Mouse (Mus musculus) intestine, embryonic 14.5 days (tissue): Measurements from ENCODE around the gene Tuba1c. TPM values are rescaled to one million over a fixed set of nuclear protein-coding genes. Genes with fewer than 3 reads are reported as not detected.
"Not testable (repeated sequence)": the region's sequence is repeated elsewhere in the genome, so short reads cannot be mapped to it uniquely, and the experiment has no call there.

Experiments
- ATAC-seq: fragments of 200-750 bp; cut with Nextera tagmentation; replicated peaks from 2 replicates; pipeline ENCODE4 v1.8.0; 2017; ENCODE audit warnings: low read depth, moderate number of reproducible peaks, moderate TSS enrichment, moderate library complexity; ENCODE audit not compliant: low FRiP score, low TSS enrichment
- DNase-seq: peaks from one replicate; pipeline ENCODE4 v3.0.0-alpha.2; 2018; ENCODE audit warnings: low spot score
- H3K27ac ChIP-seq: fragments of 300-500 bp; sonication (generic); 2 replicates; pipeline ENCODE4 v1.5.1; 2014; ENCODE audit warnings: low read depth, mild to moderate bottlenecking, control low read depth
- H3K27me3 ChIP-seq: fragments of 300-500 bp; sonication (generic); replicated peaks from 2 replicates; pipeline ENCODE4 v1.6.1; 2014; ENCODE audit warnings: low read length, control low read depth; ENCODE audit not compliant: control insufficient read depth, insufficient read depth
- H3K36me3 ChIP-seq: fragments of 300-500 bp; sonication (generic); 2 replicates; pipeline ENCODE4 v1.6.1; 2014; ENCODE audit warnings: low read length, control low read depth; ENCODE audit not compliant: control insufficient read depth, insufficient read depth
- H3K4me1 ChIP-seq: fragments of 300-500 bp; sonication (generic); replicated peaks from 2 replicates; pipeline ENCODE4 v1.6.1; 2014; ENCODE audit warnings: low read length, control low read depth, mixed read lengths; ENCODE audit not compliant: control insufficient read depth, insufficient read depth
- H3K4me2 ChIP-seq: fragments of 300-500 bp; sonication (generic); 2 replicates; pipeline ENCODE4 v1.6.1; 2014; ENCODE audit warnings: low read length
- H3K4me3 ChIP-seq: fragments of 300-500 bp; sonication (generic); 2 replicates; pipeline ENCODE4 v1.5.1; 2014; ENCODE audit warnings: low read depth, low read length, control low read depth, mixed read lengths
- H3K9ac ChIP-seq: fragments of 300-500 bp; sonication (generic); 2 replicates; pipeline ENCODE4 v1.6.1; 2014; ENCODE audit warnings: mild to moderate bottlenecking, low read length
- H3K9me3 ChIP-seq: fragments of 300-500 bp; sonication (generic); 2 replicates; pipeline ENCODE4 v1.6.1; 2016; ENCODE audit warnings: low read length, control low read depth; ENCODE audit not compliant: control insufficient read depth
- WGBS: fragments of 180-500 bp; shearing (Covaris S2); extraction: QIAGEN DNeasy Blood & Tissue Kit; methylation state at CpG from one replicate; pipeline ENCODE4 v1.1.7; 2014; 5-methylcytosine and 5-hydroxymethylcytosine counted together
- polyA plus RNA-seq: library from polyadenylated mRNA; unstranded; fragments of >200 nt; fragmentation: Nextera tagmentation; extraction: Ambion mirVana; gene quantifications from 2 replicates; pipeline ENCODE4 v1.2.1, GENCODE M21; 2014

Gene Tuba1c
- polyA plus RNA-seq, 1 experiment from 2014 or later, result 276 TPM

- Histone ChIP-seq H3K4me2 (peak within 1 kb of the TSS; percentile 58), H3K9ac (peak within 1 kb of the TSS; percentile 25; the same call in 1 of the 2 replicates), H3K27ac (no peak within 1 kb of the TSS), H3K4me1 (peaks cover 12% of the 10 kb centered on the region), H3K9me3 (no peaks in the 10 kb centered on the region), H3K27me3 (peaks cover 70% of the 10 kb centered on the region), H3K36me3 (no peaks in the 10 kb centered on the region), H3K4me3 (peak within 1 kb of the TSS; percentile 28)
- no peak for DNase-seq
- 2% methylated on average over 25 of the region's 30 CpGs for WGBS
- ATAC-seq, result no peak
Observed at GRCm38 (mm10) chr15:99055040-99055439, 25.3 kb downstream of the Tuba1c start, which contains the start of gene Prph. Gene Prph, plus strand, starts transcription at chr15:99055174.

GRCm38 (mm10) chr15:99055511-99055961 lies 25.8 kb downstream of the Tuba1c start:
- ATAC-seq (peak; percentile 36; the same call in 1 of the 2 replicates), DNase-seq (peak; percentile 74)
- under 1% methylated on average over 35 of the region's 37 CpGs for WGBS
- Histone ChIP-seq H3K4me2 (peak overlapping the region; percentile 58), H3K9ac (peak overlapping the region; percentile 25; the same call in 1 of the 2 replicates), H3K4me1 (peaks cover 12% of the 10 kb centered on the region), H3K4me3 (peak overlapping the region; percentile 28), H3K27ac (no peak overlapping the region), H3K36me3 (no peaks in the 10 kb centered on the region), H3K9me3 (no peaks in the 10 kb centered on the region), H3K27me3 (peaks cover 70% of the 10 kb centered on the region)

GRCm38 (mm10) chr15:99056332-99056731 lies 26.6 kb downstream of the Tuba1c start:
- Histone ChIP-seq H3K27me3 (peaks cover 70% of the 10 kb centered on the region), H3K9me3 (no peaks in the 10 kb centered on the region), H3K4me3 (0 out of 2 replicates have a peak overlapping the region, but pooled peaks have one; percentile 28), H3K9ac (no peak overlapping the region), H3K4me2 (peak overlapping the region; percentile 58), H3K27ac (no peak overlapping the region), H3K4me1 (peaks cover 12% of the 10 kb centered on the region), H3K36me3 (no peaks in the 10 kb centered on the region)
- 8% methylated on average over 14 of the region's 14 CpGs for WGBS
- DNase-seq (no peak), ATAC-seq (0 out of 2 replicates have a peak, but pooled peaks have one; percentile 18)

GRCm38 (mm10) chr15:99065557-99066165 lies 36.0 kb downstream of the Tuba1c start:
- no peak overlapping the region for H3K9ac ChIP-seq
- 73% methylated on average over 12 of the region's 12 CpGs for WGBS
- DNase-seq, result no peak
- no peak for ATAC-seq
- H3K27ac ChIP-seq, result no peak overlapping the region
- H3K9me3 ChIP-seq, result no peaks in the 10 kb centered on the region
- H3K36me3 ChIP-seq, result no peaks in the 10 kb centered on the region
- no peaks in the 10 kb centered on the region for H3K4me1 ChIP-seq
- no peak overlapping the region for H3K4me3 ChIP-seq
- peaks cover 5% of the 10 kb centered on the region; the same call in 1 of the 2 replicates for H3K27me3 ChIP-seq
- H3K4me2 ChIP-seq, result no peak overlapping the region

- H3K36me3 ChIP-seq, result no peaks in the 10 kb centered on the region; the same call in 1 of the 2 replicates
- peaks cover 12% of the 10 kb centered on the region for H3K4me1 ChIP-seq
- H3K27me3 ChIP-seq, result no peaks in the 10 kb centered on the region
- H3K9me3 ChIP-seq, result no peaks in the 10 kb centered on the region
- no peak overlapping the region for H3K4me3 ChIP-seq
- H3K27ac ChIP-seq, result no peak overlapping the region
- ATAC-seq (no peak), DNase-seq (no peak)
- no peak overlapping the region for H3K4me2 ChIP-seq
- no peak overlapping the region for H3K9ac ChIP-seq
- 97% methylated on average over 1 of the region's 1 CpGs for WGBS
Observed at GRCm38 (mm10) chr15:99071988-99072387, 42.3 kb downstream of the Tuba1c start.

GRCm38 (mm10) chr15:99074019-99074599 lies 44.4 kb downstream of the Tuba1c start, which contains the start of gene Troap:
Gene Troap, plus strand, starts transcription at chr15:99074575.
- Histone ChIP-seq H3K36me3 (peaks cover 10% of the 10 kb centered on the region), H3K4me1 (peaks cover 12% of the 10 kb centered on the region), H3K4me2 (peak within 1 kb of the TSS; percentile 54), H3K27me3 (no peaks in the 10 kb centered on the region), H3K9ac (peak within 1 kb of the TSS; percentile 70), H3K4me3 (peak within 1 kb of the TSS; percentile 68), H3K27ac (peak within 1 kb of the TSS; percentile 94), H3K9me3 (no peaks in the 10 kb centered on the region)
- DNase-seq (no peak), ATAC-seq (peak; percentile 38; the same call in 1 of the 2 replicates)
- WGBS, result 24% methylated on average over 9 of the region's 9 CpGs

- H3K4me1 ChIP-seq, result peaks cover 12% of the 10 kb centered on the region
- ATAC-seq (peak; percentile 95), DNase-seq (peak; percentile 99)
Observed at GRCm38 (mm10) chr15:99074600-99075333, 45.1 kb downstream of the Tuba1c start.

GRCm38 (mm10) chr15:99076011-99076410 lies 46.3 kb downstream of the Tuba1c start:
- 99% methylated on average over 3 of the region's 3 CpGs for WGBS

More at GRCm38 (mm10) chr15:99074600-99075333, 45.1 kb downstream of the Tuba1c start:
- Histone ChIP-seq H3K27me3 (no peaks in the 10 kb centered on the region), H3K27ac (peak overlapping the region; percentile 94), H3K4me2 (peak overlapping the region; percentile 54), H3K36me3 (peaks cover 10% of the 10 kb centered on the region), H3K4me3 (peak overlapping the region; percentile 68), H3K9ac (peak overlapping the region; percentile 70), H3K9me3 (no peaks in the 10 kb centered on the region)
- under 1% methylated on average over 44 of the region's 44 CpGs for WGBS

More at GRCm38 (mm10) chr15:99076011-99076410, 46.3 kb downstream of the Tuba1c start:
- Histone ChIP-seq H3K36me3 (peaks cover 22% of the 10 kb centered on the region), H3K4me3 (peak overlapping the region; percentile 68; the same call in 1 of the 2 replicates), H3K4me1 (peaks cover 12% of the 10 kb centered on the region), H3K4me2 (peak overlapping the region; percentile 54)
- not testable (repeated sequence) for H3K9ac ChIP-seq, H3K27ac ChIP-seq, ATAC-seq, H3K9me3 ChIP-seq, H3K27me3 ChIP-seq, DNase-seq
